Mouse (Mus musculus) liver, embryonic 14.5 days (tissue): ENCODE results near the gene Bcl2. TPM values are rescaled to one million over a fixed set of nuclear protein-coding genes. Genes with fewer than 3 reads are reported as not detected.

Source experiments
- ATAC-seq: fragments of 200-750 bp; cut with Nextera tagmentation; 2 replicates; pipeline ENCODE4 v1.8.0; 2017; ENCODE audit warnings: moderate number of reproducible peaks, mild to moderate bottlenecking, moderate library complexity; ENCODE audit not compliant: insufficient read depth
- DNase-seq, 3 experiments: peaks; one replicate each; pipeline ENCODE4 v3.0.0-alpha.2; 2012 to 2013; ENCODE audit warnings: low read depth in 3 of 3, low spot score in 3 of 3
- H3K27ac ChIP-seq: fragments of 300-500 bp; sonication (generic); 2 replicates; pipeline ENCODE4 v1.5.1; 2014; ENCODE audit warnings: moderate library complexity, mild to moderate bottlenecking, control low read depth, inconsistent platforms
- H3K27me3 ChIP-seq: fragments of 300-500 bp; sonication (generic); 2 replicates; pipeline ENCODE4 v1.6.1; 2014; ENCODE audit warnings: mild to moderate bottlenecking, low read length, moderate library complexity; ENCODE audit not compliant: control insufficient read depth, insufficient read depth
- H3K36me3 ChIP-seq: fragments of 300-500 bp; sonication (generic); replicated peaks from 2 replicates; pipeline ENCODE4 v1.6.1; 2014; ENCODE audit warnings: low read depth; ENCODE audit not compliant: control insufficient read depth, insufficient read depth
- H3K4me1 ChIP-seq, 2 experiments: fragments of 200-500 bp in 1 of 2; fragments of 300-500 bp in 1 of 2; sonication (generic) in 1 of 2; replicated peaks; 2 replicates each; pipeline ENCODE4 v1.6.1; 2012 to 2014; ENCODE audit warnings: antibody characterized with exemption in 1 of 2, inconsistent platforms in 1 of 2, low read length in 1 of 2; ENCODE audit not compliant: control insufficient read depth in 2 of 2, insufficient read depth in 2 of 2
- H3K4me2 ChIP-seq: fragments of 300-500 bp; sonication (generic); 2 replicates; pipeline ENCODE4 v1.6.1; 2014; ENCODE audit warnings: low read depth, mild to moderate bottlenecking, control low read depth, moderate library complexity
- H3K4me3 ChIP-seq, 2 experiments: fragments of 200-500 bp in 1 of 2; fragments of 300-500 bp in 1 of 2; sonication (generic) in 1 of 2; 2 replicates each; pipeline ENCODE4 v1.5.1; 2012 to 2014; ENCODE audit warnings: low read depth in 2 of 2, low read length in 2 of 2, mild to moderate bottlenecking in 2 of 2, control low read depth in 1 of 2, inconsistent platforms in 1 of 2, moderate library complexity in 1 of 2; ENCODE audit not compliant: insufficient read depth in 1 of 2
- H3K9ac ChIP-seq: fragments of 300-500 bp; sonication (generic); replicated peaks from 2 replicates; pipeline ENCODE4 v1.6.1; 2014; ENCODE audit warnings: mild to moderate bottlenecking, control low read depth, moderate library complexity
- H3K9me3 ChIP-seq: fragments of 300-500 bp; sonication (generic); 2 replicates; pipeline ENCODE4 v1.6.1; 2016; ENCODE audit warnings: low read length, mixed read lengths; ENCODE audit not compliant: control insufficient read depth
- CTCF ChIP-seq: IDR thresholded peaks from 2 replicates; pipeline ENCODE4 v1.5.1; 2016; ENCODE audit warnings: antibody characterized with exemption, low read depth, control low read depth
- EP300 ChIP-seq: IDR thresholded peaks from 2 replicates; pipeline ENCODE4 v1.6.1; 2016; ENCODE audit warnings: antibody characterized with exemption, low read depth
- WGBS: fragments of 180-500 bp; shearing (Covaris S2); extraction: QIAGEN DNeasy Blood & Tissue Kit; methylation state at CpG from one replicate; pipeline ENCODE4 v1.1.7; 2014; ENCODE audit not compliant: insufficient replicate concordance; 5-methylcytosine and 5-hydroxymethylcytosine counted together
- polyA plus RNA-seq, 2 experiments: library from polyadenylated mRNA; depleted of rRNA in 1 of 2; stranded (reverse) in 1 of 2; unstranded in 1 of 2; fragments of >200 nt; fragmentation: Nextera tagmentation in 1 of 2; extraction: Ambion mirVana in 1 of 2; gene quantifications; 2 replicates each; pipeline versions ENCODE4 v1.2.1 to v1.2.3; 2012 to 2014

The Bcl2 gene
- polyA plus RNA-seq, 2 experiments = 0.38 to 0.43 TPM

DNA sequence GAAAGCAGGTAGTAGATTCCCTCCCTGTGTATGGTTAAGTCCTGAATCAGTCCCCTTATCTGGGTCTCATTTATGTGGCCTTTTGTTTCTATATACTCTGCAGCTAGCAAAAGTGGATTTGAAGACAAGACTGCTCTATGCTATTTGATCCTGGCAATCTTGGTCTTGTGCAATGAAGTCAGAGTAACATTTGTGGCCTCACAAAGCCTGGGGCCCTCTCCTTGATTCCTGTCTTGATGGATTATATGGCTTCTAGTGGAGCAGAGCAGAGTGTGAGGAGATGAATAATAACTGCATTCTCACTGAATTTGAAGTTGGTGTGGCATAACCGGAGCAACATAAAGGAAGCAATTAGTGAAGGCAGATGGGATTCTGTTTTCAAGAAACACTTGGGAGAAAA lies 186.5 kb downstream of the Bcl2 start:
- ATAC-seq = no peak
- no peaks in the 10 kb centered on the region for H3K36me3 ChIP-seq
- no peaks in the 10 kb centered on the region for H3K4me1 ChIP-seq
- H3K9me3 ChIP-seq = no peaks in the 10 kb centered on the region
- no peak overlapping the region for H3K9ac ChIP-seq
- H3K4me2 ChIP-seq = no peak overlapping the region
- no peak for DNase-seq
- 59% methylated on average over 1 of the region's 1 CpGs for WGBS
- H3K4me3 ChIP-seq = no peak overlapping the region
- TF ChIP-seq CTCF = no peak
- TF ChIP-seq EP300 = no peak
- no peaks in the 10 kb centered on the region for H3K27me3 ChIP-seq
- H3K27ac ChIP-seq = no peak overlapping the region

DNA sequence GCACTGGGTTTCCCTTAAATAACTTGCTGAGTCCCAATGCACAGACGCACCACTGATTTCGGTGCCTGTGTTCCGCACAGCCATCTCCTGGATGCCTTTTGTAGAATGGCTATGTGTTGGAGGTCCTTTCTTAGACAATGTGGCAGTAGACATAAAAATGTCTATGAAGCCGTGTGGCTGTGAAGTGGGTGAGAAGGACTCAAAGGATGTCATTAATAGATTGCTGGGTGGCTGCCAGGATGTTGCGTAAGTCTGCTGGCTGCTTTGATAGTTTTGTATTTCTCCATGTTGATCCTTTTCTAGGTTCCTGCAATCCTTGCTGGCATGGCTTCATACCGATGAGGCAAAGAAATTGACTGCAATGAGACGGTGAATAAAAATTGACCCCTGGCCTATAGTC lies 187.3 kb downstream of the Bcl2 start:
- TF ChIP-seq CTCF (no peak), EP300 (no peak)
- no peak for ATAC-seq
- no peak for DNase-seq
- Histone ChIP-seq H3K4me1 (no peaks in the 10 kb centered on the region), H3K27ac (no peak overlapping the region), H3K9ac (no peak overlapping the region), H3K4me2 (no peak overlapping the region), H3K36me3 (no peaks in the 10 kb centered on the region), H3K27me3 (no peaks in the 10 kb centered on the region), H3K4me3 (no peak overlapping the region), H3K9me3 (no peaks in the 10 kb centered on the region)
- WGBS = 72% methylated on average over 7 of the region's 7 CpGs

DNA sequence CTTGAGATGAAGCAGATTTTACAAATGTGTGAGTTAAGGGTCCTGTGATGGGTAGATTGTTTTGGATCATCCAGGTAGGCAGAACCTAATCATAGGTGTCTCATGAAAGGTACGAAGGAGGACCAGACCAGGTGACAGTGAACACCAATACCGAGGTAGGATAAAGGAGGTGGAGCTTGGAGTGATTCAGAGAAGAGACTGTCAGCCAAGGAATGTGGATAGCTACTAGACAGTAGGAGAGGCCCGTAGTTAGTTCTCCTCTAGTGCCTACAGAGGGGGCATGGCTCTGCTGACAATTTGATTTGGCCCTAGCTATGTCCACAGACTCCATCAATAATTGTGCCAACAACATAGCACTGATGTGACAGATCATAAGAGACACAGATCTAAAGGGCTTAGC lies 188.0 kb downstream of the Bcl2 start:
- ATAC-seq (no peak), DNase-seq (no peak)
- no peak overlapping the region for H3K27ac ChIP-seq
- H3K9ac ChIP-seq = no peak overlapping the region
- H3K4me2 ChIP-seq = no peak overlapping the region
- H3K9me3 ChIP-seq = no peaks in the 10 kb centered on the region
- H3K4me3 ChIP-seq = no peak overlapping the region
- no peaks in the 10 kb centered on the region for H3K36me3 ChIP-seq
- H3K27me3 ChIP-seq = no peaks in the 10 kb centered on the region
- H3K4me1 ChIP-seq = no peaks in the 10 kb centered on the region
- TF ChIP-seq EP300 = no peak
- no peak for TF ChIP-seq CTCF
- WGBS = 57% methylated on average over 3 of the region's 3 CpGs

DNA sequence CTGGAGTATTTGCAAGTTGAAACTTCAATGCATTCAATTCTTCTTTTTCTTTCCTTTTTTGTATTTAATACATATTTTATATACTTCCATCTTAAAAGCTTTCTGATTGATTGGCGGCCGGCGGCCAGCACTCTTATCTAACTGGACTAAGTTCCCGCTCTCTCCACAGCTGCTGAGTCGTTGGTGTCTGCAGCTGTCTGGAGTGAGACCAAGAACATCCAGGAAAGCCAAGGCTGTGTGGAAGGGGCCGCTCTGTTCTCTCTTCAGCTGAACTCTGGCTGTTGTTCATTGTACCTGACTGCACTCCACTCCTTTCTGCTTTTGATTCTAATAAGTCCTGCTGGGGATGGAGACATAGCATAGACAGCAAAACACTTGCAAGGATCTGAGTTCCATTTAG lies 190.3 kb downstream of the Bcl2 start:
- Histone ChIP-seq H3K27ac (no peak overlapping the region), H3K36me3 (no peaks in the 10 kb centered on the region), H3K9ac (no peak overlapping the region), H3K27me3 (no peaks in the 10 kb centered on the region), H3K4me3 (no peak overlapping the region), H3K4me2 (no peak overlapping the region), H3K9me3 (no peaks in the 10 kb centered on the region), H3K4me1 (no peaks in the 10 kb centered on the region)
- ATAC-seq = no peak
- TF ChIP-seq CTCF (no peak), EP300 (no peak)
- 52% methylated on average over 6 of the region's 6 CpGs for WGBS
- no peak for DNase-seq

DNA sequence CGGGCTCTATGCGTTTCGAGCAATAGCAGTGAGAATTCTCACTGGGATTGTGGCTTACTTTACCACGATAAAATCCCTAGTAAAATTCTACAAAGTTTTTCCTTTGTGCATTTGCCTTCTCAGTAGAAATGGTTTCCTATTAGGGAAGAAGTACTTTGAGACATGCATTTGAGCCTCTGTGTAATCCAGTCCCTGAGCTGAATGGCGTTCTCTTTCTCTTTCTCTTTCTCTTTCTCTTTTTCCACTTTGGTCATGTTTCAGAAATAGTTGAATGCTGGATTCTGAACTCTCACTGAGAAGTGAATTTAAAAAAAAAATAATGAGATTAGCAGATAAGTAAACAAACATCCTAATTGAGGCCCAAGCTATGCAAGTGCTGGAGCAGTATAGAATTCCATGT lies 191.1 kb downstream of the Bcl2 start:
- Histone ChIP-seq H3K27ac (no peak overlapping the region), H3K4me2 (no peak overlapping the region), H3K36me3 (no peaks in the 10 kb centered on the region), H3K4me3 (no peak overlapping the region), H3K4me1 (no peaks in the 10 kb centered on the region), H3K27me3 (no peaks in the 10 kb centered on the region), H3K9ac (no peak overlapping the region), H3K9me3 (no peaks in the 10 kb centered on the region)
- DNase-seq (no peak), ATAC-seq (no peak)
- TF ChIP-seq CTCF (no peak), EP300 (no peak)
- WGBS = 67% methylated on average over 5 of the region's 5 CpGs
